Mouse (Mus musculus) heart, adult 2 months (tissue): ENCODE measurements around the gene Foxn3.

Experiments used
- CTCF ChIP-seq: fragments of 200-600 bp; IDR thresholded peaks from 2 replicates; pipeline ENCODE4 v1.8.1; 2022; ENCODE audit warnings: antibody characterized with exemption, mild to moderate bottlenecking, moderate library complexity
- EP300 ChIP-seq: fragments of 200-500 bp; IDR thresholded peaks from 2 replicates; pipeline ENCODE4 v1.6.1; 2011; ENCODE audit warnings: low read depth, low read length, control low read depth; ENCODE audit not compliant: insufficient read depth

DNA sequence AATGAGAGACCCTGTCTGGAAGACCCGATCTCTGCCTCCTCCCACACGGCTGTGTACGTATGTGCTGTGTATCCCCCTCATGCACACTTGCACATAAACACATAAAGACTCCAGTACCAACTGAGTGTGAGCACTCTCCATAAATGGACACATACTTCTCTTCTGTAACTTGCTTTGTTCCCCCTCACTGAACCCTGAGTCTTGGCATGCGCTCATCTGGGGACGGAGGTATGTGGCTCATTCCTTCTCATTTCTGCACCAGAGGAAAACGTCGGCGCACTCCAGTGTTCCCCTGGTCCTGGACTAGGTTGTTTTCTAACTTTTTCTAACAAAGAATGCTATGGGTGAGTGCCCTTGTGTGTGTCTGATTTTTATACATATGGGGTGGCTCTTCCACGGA lies 325.9 kb downstream of the Foxn3 start:
- TF ChIP-seq EP300 (no peak), CTCF (no peak)
